Comparison of ENCODE assay signal across 10 mouse cellular contexts in the genomic region with DNA sequence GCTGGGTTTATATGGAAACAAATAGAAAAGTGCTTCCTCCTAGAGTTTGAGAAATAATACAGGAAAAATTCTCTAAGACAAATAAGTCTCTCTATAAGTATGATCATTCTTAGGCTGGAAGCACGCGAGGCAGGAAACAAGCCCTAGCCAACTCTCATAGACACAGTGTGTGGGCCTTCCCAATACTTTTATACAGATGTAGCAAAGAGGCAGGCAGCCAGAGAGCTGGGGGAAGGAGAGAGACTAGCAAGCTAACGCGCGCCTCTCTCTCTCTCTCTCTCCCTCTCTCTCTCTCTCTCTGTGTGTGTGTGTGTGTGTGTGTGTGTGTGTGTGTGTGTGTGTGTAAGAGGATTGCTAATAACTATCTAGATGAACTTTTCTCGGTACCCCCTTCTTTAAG. TPM values are rescaled to one million over a fixed set of nuclear protein-coding genes. Genes with fewer than 3 reads are reported as not detected.
DNase-seq lines count a peak whose midpoint lies in the region; ATAC-seq and TF ChIP-seq lines count a peak whose summit lies in the region.
"Had no signal": no experiment of that assay in that cellular context is flagged by ENCODE, and none has a peak within 500 bp of the region (broad histone marks: within the 10 kb centered on the region; RNA-seq: fewer than 3 reads in every experiment).

No protein-coding gene starts in this region.

- no peak for ATAC-seq in forebrain, embryonic 11.5 days (replicated peaks; ENCODE audit: low FRiP score)
- no peak for ATAC-seq in forebrain, postnatal 0 days
- no peak for ATAC-seq in lung, embryonic 14.5 days (ENCODE audit: insufficient read depth)
- no peak for ATAC-seq in neural tube, embryonic 14.5 days (ENCODE audit: low read depth)

- H3K27me3 ChIP-seq in forebrain, embryonic 11.5 days (ENCODE audit: control insufficient read depth, insufficient read depth, low read length), result peaks cover 2% of the 10 kb centered on the region; the same call in 1 of the 2 replicates
- H3K27me3 ChIP-seq in forebrain, postnatal 0 days (ENCODE audit: insufficient read depth, low read length), result no peaks in the 10 kb centered on the region; the same call in 1 of the 2 replicates
- H3K27me3 ChIP-seq in lung, embryonic 14.5 days (ENCODE audit: insufficient read depth, low read length), result no peaks in the 10 kb centered on the region
- peaks cover 45% of the 10 kb centered on the region for H3K27me3 ChIP-seq in limb, embryonic 10.5 days (ENCODE audit: low read depth, poor library complexity, severe bottlenecking)
- no peaks in the 10 kb centered on the region for H3K27me3 ChIP-seq in neural tube, embryonic 14.5 days (ENCODE audit: control insufficient read depth, insufficient read depth, low read length)

- 36% methylated on average over 4 of the region's 6 CpGs for WGBS in forebrain, embryonic 11.5 days
- WGBS in forebrain, postnatal 0 days, result 36% methylated on average over 4 of the region's 6 CpGs
- WGBS in lung, embryonic 14.5 days, result 34% methylated on average over 6 of the region's 6 CpGs
- WGBS in limb, embryonic 10.5 days, result 28% methylated on average over 6 of the region's 6 CpGs
- 38% methylated on average over 3 of the region's 6 CpGs for WGBS in neural tube, embryonic 14.5 days

- 0 out of 2 replicates have a peak overlapping the region, but pooled peaks have one; percentile 32 for H3K4me3 ChIP-seq in forebrain, embryonic 11.5 days (ENCODE audit: low read depth, low read length)
- H3K4me3 ChIP-seq in forebrain, postnatal 0 days (ENCODE audit: low read depth, low read length), result no peak overlapping the region
- H3K4me3 ChIP-seq in lung, embryonic 14.5 days (ENCODE audit: low read depth, low read length), result peak overlapping the region; percentile 52
- H3K4me3 ChIP-seq in limb, embryonic 10.5 days, result peak overlapping the region; percentile 73
- H3K4me3 ChIP-seq in neural tube, embryonic 14.5 days (ENCODE audit: low read depth, low read length), result no peak overlapping the region

- no peak overlapping the region for H3K9ac ChIP-seq in forebrain, embryonic 11.5 days (ENCODE audit: low read length)
- no peak overlapping the region for H3K9ac ChIP-seq in forebrain, postnatal 0 days
- H3K9ac ChIP-seq in lung, embryonic 14.5 days, result peak overlapping the region; percentile 64
- no peak overlapping the region for H3K9ac ChIP-seq in neural tube, embryonic 14.5 days (replicated peaks; ENCODE audit: low read depth, low read length)

- no peak overlapping the region for H3K27ac ChIP-seq in forebrain, embryonic 11.5 days (ENCODE audit: low read depth, low read length)
- H3K27ac ChIP-seq in forebrain, postnatal 0 days (ENCODE audit: low read depth, low read length), result no peak overlapping the region
- peak overlapping the region; percentile 12; the same call in 1 of the 2 replicates for H3K27ac ChIP-seq in lung, embryonic 14.5 days (ENCODE audit: low read depth)
- peak overlapping the region; percentile 94 for H3K27ac ChIP-seq in limb, embryonic 10.5 days
- H3K27ac ChIP-seq in neural tube, embryonic 14.5 days (ENCODE audit: low read depth, low read length), result no peak overlapping the region

- no peak overlapping the region for H3K4me2 ChIP-seq in forebrain, embryonic 11.5 days (ENCODE audit: low read depth, low read length, severe bottlenecking)
- H3K4me2 ChIP-seq in forebrain, postnatal 0 days (ENCODE audit: low read depth), result no peak overlapping the region
- H3K4me2 ChIP-seq in lung, embryonic 14.5 days, result peak overlapping the region; percentile 67
- peak overlapping the region; percentile 68; the same call in 1 of the 2 replicates for H3K4me2 ChIP-seq in neural tube, embryonic 14.5 days (ENCODE audit: low read depth, low read length)

- TF ChIP-seq CTCF in forebrain, postnatal 0 days (IDR thresholded peaks at IDR 0.05; ENCODE audit: low read depth), result no peak
- no peak for TF ChIP-seq CTCF in lung, embryonic 14.5 days (IDR thresholded peaks at IDR 0.05; ENCODE audit: low read depth)

- no peak for DNase-seq in forebrain, embryonic 11.5 days (ENCODE audit: low spot score)
- DNase-seq in forebrain, postnatal 0 days, result no peak
- peak; percentile 64 for DNase-seq in lung, embryonic 14.5 days
- no peak for DNase-seq in lung, postnatal 25 days (ENCODE audit: low spot score)
- DNase-seq in limb, embryonic 10.5 days (ENCODE audit: low spot score), result no peak
- DNase-seq in frontal cortex, postnatal 10 days (ENCODE audit: low spot score in 2 of 2), result no peak
- DNase-seq in adrenal gland, postnatal 25 days, result no peak
- DNase-seq: cerebellum, adult 18-20 months; thymus, postnatal 14 days had no signal

- H3K4me1 ChIP-seq in forebrain, embryonic 11.5 days (replicated peaks; ENCODE audit: control insufficient read depth, insufficient read depth, low read length), result peaks cover 3% of the 10 kb centered on the region; the same call in 1 of the 2 replicates
- H3K4me1 ChIP-seq in forebrain, postnatal 0 days (ENCODE audit: insufficient read depth), result no peaks in the 10 kb centered on the region
- peaks cover 3% of the 10 kb centered on the region; the same call in 1 of the 2 replicates for H3K4me1 ChIP-seq in lung, embryonic 14.5 days (ENCODE audit: insufficient read depth)
- H3K4me1 ChIP-seq in limb, embryonic 10.5 days, result peaks cover 21% of the 10 kb centered on the region
- H3K4me1 ChIP-seq in neural tube, embryonic 14.5 days (ENCODE audit: control insufficient read depth, insufficient read depth, low read length), result no peaks in the 10 kb centered on the region

- no peaks in the 10 kb centered on the region for H3K36me3 ChIP-seq in forebrain, embryonic 11.5 days (ENCODE audit: control insufficient read depth, insufficient read depth, low read length)
- no peaks in the 10 kb centered on the region for H3K36me3 ChIP-seq in forebrain, postnatal 0 days (ENCODE audit: insufficient read depth)
- no peaks in the 10 kb centered on the region for H3K36me3 ChIP-seq in lung, embryonic 14.5 days (ENCODE audit: insufficient read depth)
- peaks cover 8% of the 10 kb centered on the region; the same call in 1 of the 2 replicates for H3K36me3 ChIP-seq in limb, embryonic 10.5 days
- no peaks in the 10 kb centered on the region for H3K36me3 ChIP-seq in neural tube, embryonic 14.5 days (ENCODE audit: control insufficient read depth, insufficient read depth, low read length)

- no peaks in the 10 kb centered on the region for H3K9me3 ChIP-seq in forebrain, embryonic 11.5 days (ENCODE audit: control insufficient read depth, low read length)
- no peaks in the 10 kb centered on the region for H3K9me3 ChIP-seq in forebrain, postnatal 0 days (ENCODE audit: low read length)
- H3K9me3 ChIP-seq in lung, embryonic 14.5 days (ENCODE audit: low read depth, low read length), result no peaks in the 10 kb centered on the region
- no peaks in the 10 kb centered on the region for H3K9me3 ChIP-seq in limb, embryonic 10.5 days (replicated peaks)
- no peaks in the 10 kb centered on the region for H3K9me3 ChIP-seq in neural tube, embryonic 14.5 days (ENCODE audit: control insufficient read depth, low read length)

RNA-seq across cellular contexts. Expression of a gene that starts 2.2 kb away (rescaled TPM):
- 177 and 187 TPM in 2 replicates for polyA plus RNA-seq in forebrain, embryonic 11.5 days (2014; fragmentation: Nextera tagmentation; extraction: Ambion mirVana)
- 11.8 and 30.3 TPM in 2 replicates for total RNA-seq in forebrain, postnatal 0 days (2014; rRNA removed)
- polyA plus RNA-seq in forebrain, postnatal 0 days (2015; fragmentation: Nextera tagmentation; extraction: Ambion mirVana), result 48.6 and 58.8 TPM in 2 replicates
- 538 and 552 TPM in 2 replicates for polyA plus RNA-seq in lung, embryonic 14.5 days (2014; fragmentation: Nextera tagmentation; extraction: Ambion mirVana)
- polyA plus RNA-seq in limb, embryonic 10.5 days (2016; fragmentation: Nextera tagmentation; extraction: Ambion mirVana), result 1,000 and 1,116 TPM in 2 replicates
- 33.2 and 117 TPM in 2 replicates for polyA plus RNA-seq in neural tube, embryonic 14.5 days (2014; fragmentation: Nextera tagmentation; extraction: Ambion mirVana)
- total RNA-seq in adrenal gland, postnatal 25 days (2021), result 14.3 and 21.9 TPM in 2 replicates

Comparison
In these comparisons a context has a peak if more than half of its experiments do, and no peak if none do; other contexts are left out.
1. H3K4me3 ChIP-seq: peak in forebrain, embryonic 11.5 days (single experiment), lung, embryonic 14.5 days (single experiment) and limb, embryonic 10.5 days (single experiment); none in forebrain, postnatal 0 days (single experiment) and neural tube, embryonic 14.5 days (single experiment).
2. H3K27ac ChIP-seq: peak in lung, embryonic 14.5 days (single experiment) and limb, embryonic 10.5 days (single experiment); none in forebrain, embryonic 11.5 days (single experiment), forebrain, postnatal 0 days (single experiment) and neural tube, embryonic 14.5 days (single experiment).
3. H3K4me2 ChIP-seq: peak in lung, embryonic 14.5 days (single experiment) and neural tube, embryonic 14.5 days (single experiment); none in forebrain, embryonic 11.5 days (single experiment) and forebrain, postnatal 0 days (single experiment).